Mouse (Mus musculus) kidney, embryonic 15.5 days (tissue): ENCODE measurements around the gene Atrnl1. TPM values are rescaled to one million over a fixed set of nuclear protein-coding genes. Genes with fewer than 3 reads are reported as not detected.
"Not testable (repeated sequence)": the region's sequence is repeated elsewhere in the genome, so short reads cannot be mapped to it uniquely, and the experiment has no call there.

Experiments
- ATAC-seq: fragments of 200-750 bp; cut with Nextera tagmentation; replicated peaks from 2 replicates; pipeline ENCODE4 v1.8.0; 2017; ENCODE audit warnings: moderate TSS enrichment; ENCODE audit not compliant: low FRiP score
- H3K27ac ChIP-seq: fragments of 300-500 bp; sonication (generic); 2 replicates; pipeline ENCODE4 v1.5.1; 2015; ENCODE audit warnings: mild to moderate bottlenecking, inconsistent platforms
- H3K27me3 ChIP-seq: fragments of 300-500 bp; sonication (generic); 2 replicates; pipeline ENCODE4 v1.6.1; 2015; ENCODE audit warnings: inconsistent platforms
- H3K36me3 ChIP-seq: fragments of 300-500 bp; sonication (generic); 2 replicates; pipeline ENCODE4 v1.6.1; 2015; ENCODE audit warnings: inconsistent platforms
- H3K4me1 ChIP-seq: fragments of 300-500 bp; sonication (generic); 2 replicates; pipeline ENCODE4 v1.6.1; 2015; ENCODE audit warnings: inconsistent platforms
- H3K4me2 ChIP-seq: fragments of 300-500 bp; sonication (generic); 2 replicates; pipeline ENCODE4 v1.6.1; 2015; ENCODE audit warnings: moderate library complexity, mild to moderate bottlenecking, inconsistent platforms
- H3K4me3 ChIP-seq: fragments of 300-500 bp; sonication (generic); replicated peaks from 2 replicates; pipeline ENCODE4 v1.5.1; 2015; ENCODE audit warnings: mild to moderate bottlenecking, inconsistent platforms
- H3K9ac ChIP-seq: fragments of 300-500 bp; sonication (generic); 2 replicates; pipeline ENCODE4 v1.6.1; 2015; ENCODE audit warnings: mild to moderate bottlenecking, inconsistent platforms
- H3K9me3 ChIP-seq: fragments of 300-500 bp; sonication (generic); replicated peaks from 2 replicates; pipeline ENCODE4 v1.6.1; 2016; ENCODE audit warnings: inconsistent platforms
- WGBS: fragments of 180-500 bp; shearing (Covaris S2); methylation state at CpG from one replicate; pipeline ENCODE4 v1.1.7; 2015; ENCODE audit warnings: mixed read lengths; 5-methylcytosine and 5-hydroxymethylcytosine counted together
- polyA plus RNA-seq: library from polyadenylated mRNA; unstranded; fragments of >200 nt; fragmentation: Nextera tagmentation; extraction: Ambion mirVana; gene quantifications from 2 replicates; pipeline ENCODE4 v1.2.1, GENCODE M21; 2015

Gene Atrnl1
- polyA plus RNA-seq, 1 experiment from 2014 or later = 9.2 TPM

DNA sequence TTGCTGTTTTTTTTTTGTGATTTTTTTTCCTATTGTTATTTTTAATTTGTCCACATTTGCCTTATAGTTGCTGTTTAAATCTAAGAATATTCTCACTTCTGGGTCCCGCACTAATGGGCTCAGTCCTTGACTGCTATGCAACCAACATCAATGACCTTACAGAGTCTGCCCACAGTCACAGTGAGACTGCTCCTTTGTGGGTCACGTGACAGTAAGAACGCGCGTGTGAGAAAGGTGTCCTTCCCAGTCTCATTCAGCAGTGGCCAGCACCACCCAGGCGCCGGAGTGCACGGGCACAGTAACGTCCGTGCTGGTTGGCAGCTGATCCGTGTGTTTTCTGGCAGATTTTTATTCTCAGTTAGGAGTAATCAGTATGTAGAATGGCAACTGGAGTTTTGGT is 44.7 kb downstream of the Atrnl1 start:
- WGBS = 93% methylated on average over 11 of the region's 11 CpGs
- H3K4me1 ChIP-seq = peaks cover 15% of the 10 kb centered on the region
- no peak overlapping the region for H3K4me2 ChIP-seq
- H3K9ac ChIP-seq = no peak overlapping the region
- H3K27ac ChIP-seq = no peak overlapping the region
- no peaks in the 10 kb centered on the region for H3K9me3 ChIP-seq
- H3K36me3 ChIP-seq = peaks cover 49% of the 10 kb centered on the region
- no peak for ATAC-seq
- no peak overlapping the region for H3K4me3 ChIP-seq
- H3K27me3 ChIP-seq = no peaks in the 10 kb centered on the region

DNA sequence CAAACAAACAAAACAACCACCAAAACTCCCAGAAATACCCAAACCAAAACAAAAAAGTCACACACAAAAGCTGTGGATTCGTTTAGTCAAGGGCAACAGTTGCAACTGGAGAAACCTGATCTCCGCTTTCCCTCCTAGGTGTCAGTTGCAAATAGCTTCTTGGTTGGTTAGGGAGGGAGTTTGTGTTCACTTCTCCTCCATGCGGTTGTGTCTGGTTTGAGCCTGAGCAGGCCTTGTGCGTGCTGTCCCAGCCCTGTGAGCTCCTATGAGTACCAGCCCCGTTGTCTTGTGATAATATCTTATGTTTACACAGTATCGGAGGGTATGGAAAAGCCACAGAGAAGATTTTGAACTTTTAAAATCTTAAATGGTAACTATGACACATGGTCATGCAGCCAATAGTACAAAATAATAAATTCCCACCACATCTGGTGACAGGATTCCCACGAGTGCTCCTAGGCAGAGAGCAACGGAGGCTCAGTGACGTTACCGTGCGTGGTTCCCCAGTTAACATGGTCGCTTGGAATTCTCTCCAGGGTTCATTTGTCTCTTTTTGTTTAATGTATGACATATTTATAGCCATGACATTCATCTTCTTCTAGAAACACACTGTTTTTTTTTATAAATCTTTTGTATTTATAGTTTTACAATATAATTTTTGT is 46.7 kb downstream of the Atrnl1 start:
- Histone ChIP-seq H3K4me3 (no peak overlapping the region), H3K9ac (no peak overlapping the region), H3K9me3 (no peaks in the 10 kb centered on the region)

DNA sequence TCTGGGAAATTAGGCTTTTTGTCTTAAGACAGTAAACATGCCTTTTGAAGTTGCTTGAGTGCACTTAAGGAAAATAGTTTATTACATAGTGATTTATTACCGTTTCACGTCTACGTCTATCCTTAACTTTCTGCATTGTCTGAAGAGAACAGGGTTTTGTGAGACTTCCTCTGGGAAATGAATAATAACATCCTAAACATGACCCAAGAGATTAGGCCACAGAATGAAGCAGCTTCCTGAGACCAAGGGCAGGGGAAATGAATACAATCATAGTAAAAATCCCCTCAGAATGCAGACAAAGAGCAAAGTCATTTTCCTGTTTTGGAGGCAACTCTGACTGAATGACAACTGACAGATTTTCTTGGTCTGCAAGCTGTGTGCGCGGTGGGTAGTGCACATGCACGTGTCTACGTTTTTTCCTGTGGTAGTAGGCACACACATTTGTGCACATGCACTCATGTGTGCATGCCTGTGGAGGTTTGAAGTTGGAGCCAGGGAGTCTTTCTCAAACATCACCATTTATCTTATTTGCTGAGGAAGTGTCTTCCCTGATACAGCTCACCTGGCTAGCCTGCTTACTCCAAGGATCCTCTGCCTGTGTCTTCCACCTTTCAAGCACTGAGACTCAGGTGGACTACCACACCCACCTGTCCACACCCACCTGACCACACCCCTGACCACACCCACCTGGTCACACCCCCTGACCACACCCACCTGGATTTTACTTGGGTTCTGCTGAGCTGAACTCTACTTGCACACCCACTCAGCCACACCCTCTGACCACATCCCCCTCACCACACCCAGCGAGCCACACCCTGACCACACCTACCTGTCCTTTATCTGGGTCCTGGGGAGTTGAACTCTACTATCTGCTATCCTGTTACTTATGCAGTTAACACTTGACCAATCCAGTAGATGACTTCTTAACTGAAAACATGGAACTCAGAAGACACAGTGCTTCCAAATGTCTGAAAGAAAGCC is 47.6 kb downstream of the Atrnl1 start:
- Histone ChIP-seq H3K9ac (no peak overlapping the region), H3K27ac (peak overlapping the region; percentile 56), H3K4me2 (no peak overlapping the region), H3K4me1 (peaks cover 15% of the 10 kb centered on the region), H3K27me3 (no peaks in the 10 kb centered on the region), H3K9me3 (no peaks in the 10 kb centered on the region), H3K36me3 (peaks cover 47% of the 10 kb centered on the region), H3K4me3 (no peak overlapping the region)
- ATAC-seq = no peak
- WGBS = 61% methylated on average over 8 of the region's 8 CpGs

More for the DNA sequence above, 46.7 kb downstream of the Atrnl1 start:
- WGBS = 22% methylated on average over 12 of the region's 12 CpGs
- H3K36me3 ChIP-seq = peaks cover 47% of the 10 kb centered on the region
- ATAC-seq = peak; percentile 84
- peaks cover 15% of the 10 kb centered on the region for H3K4me1 ChIP-seq
- H3K27ac ChIP-seq = peak overlapping the region; percentile 50
- H3K27me3 ChIP-seq = no peaks in the 10 kb centered on the region
- no peak overlapping the region for H3K4me2 ChIP-seq

DNA sequence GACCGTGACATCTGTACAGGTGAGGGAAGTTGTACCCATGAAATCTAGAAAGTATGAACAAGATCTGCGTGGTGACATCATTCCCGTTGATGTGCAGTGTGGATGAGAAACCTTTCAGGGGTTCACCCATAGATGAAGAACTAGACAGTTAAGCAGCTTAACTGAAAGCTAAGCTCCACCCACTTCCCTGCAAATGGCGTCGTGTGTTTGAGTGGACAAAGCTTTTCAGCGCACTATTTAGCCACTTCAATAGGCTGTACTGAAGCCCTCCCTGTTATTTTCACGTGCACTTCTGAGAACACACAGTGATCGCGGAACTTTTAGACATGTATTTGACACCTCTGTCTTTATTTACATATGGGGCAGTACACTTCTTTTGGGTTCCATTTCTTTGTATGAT is 56.2 kb downstream of the Atrnl1 start:
- Histone ChIP-seq H3K36me3 (peaks cover 38% of the 10 kb centered on the region), H3K4me2 (no peak overlapping the region), H3K4me3 (no peak overlapping the region), H3K9me3 (no peaks in the 10 kb centered on the region), H3K27ac (no peak overlapping the region), H3K27me3 (no peaks in the 10 kb centered on the region), H3K4me1 (no peaks in the 10 kb centered on the region), H3K9ac (no peak overlapping the region)
- ATAC-seq = no peak
- 85% methylated on average over 9 of the region's 9 CpGs for WGBS

DNA sequence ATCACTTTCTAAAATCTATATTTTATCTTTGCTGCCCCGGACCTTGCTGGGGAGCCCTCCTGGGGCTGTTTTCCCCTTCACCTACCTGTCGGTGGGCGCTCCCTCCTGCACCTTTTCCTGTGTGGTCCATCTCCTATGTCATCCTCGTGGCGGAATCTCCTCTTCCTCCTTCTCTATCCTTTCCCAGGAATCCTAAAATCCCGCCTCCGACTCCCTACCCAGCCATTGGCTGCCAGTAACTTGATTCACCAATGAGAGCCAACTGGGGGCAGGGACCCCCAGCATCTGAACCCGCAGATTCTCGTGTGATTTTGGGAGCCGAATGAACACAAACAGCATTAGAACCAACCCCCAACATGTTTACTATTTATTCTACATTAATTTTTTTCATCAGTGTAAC is 57.1 kb downstream of the Atrnl1 start:
- no peaks in the 10 kb centered on the region for H3K27me3 ChIP-seq
- WGBS = 89% methylated on average over 10 of the region's 10 CpGs
- ATAC-seq = no peak

DNA sequence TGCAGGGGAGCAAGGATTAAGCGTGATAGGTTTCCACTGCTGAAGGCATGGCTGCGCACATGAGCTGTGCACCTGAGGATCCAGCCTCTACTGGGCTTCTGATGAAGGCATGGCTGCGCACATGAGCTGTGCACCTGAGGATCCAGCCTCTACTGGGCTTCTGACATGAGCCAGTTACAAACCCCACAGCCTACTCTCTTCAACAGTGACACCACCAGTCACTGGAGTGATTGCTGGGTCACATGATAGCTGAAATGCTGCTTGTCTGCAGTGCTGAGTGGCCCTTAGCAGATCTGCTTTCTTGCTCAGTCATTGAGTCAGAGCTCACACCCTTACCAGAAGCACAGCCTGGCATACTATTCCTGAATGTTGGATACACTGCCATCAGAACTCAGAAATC is 68.6 kb downstream of the Atrnl1 start:
- H3K4me2 ChIP-seq = no peak overlapping the region
- H3K27ac ChIP-seq = no peak overlapping the region
- H3K4me1 ChIP-seq = 0 out of 2 replicates have a peak, but pooled peaks cover 3% of the 10 kb centered on the region
- peaks cover 8% of the 10 kb centered on the region for H3K36me3 ChIP-seq
- ATAC-seq = no peak
- no peaks in the 10 kb centered on the region for H3K9me3 ChIP-seq
- no peaks in the 10 kb centered on the region for H3K27me3 ChIP-seq
- H3K9ac ChIP-seq = no peak overlapping the region
- 93% methylated on average over 3 of the region's 3 CpGs for WGBS
- no peak overlapping the region for H3K4me3 ChIP-seq

More for the DNA sequence above, 57.1 kb downstream of the Atrnl1 start:
- Histone ChIP-seq H3K27ac (no peak overlapping the region), H3K4me3 (no peak overlapping the region), H3K36me3 (peaks cover 38% of the 10 kb centered on the region), H3K9me3 (no peaks in the 10 kb centered on the region), H3K4me1 (no peaks in the 10 kb centered on the region), H3K9ac (no peak overlapping the region), H3K4me2 (no peak overlapping the region)

DNA sequence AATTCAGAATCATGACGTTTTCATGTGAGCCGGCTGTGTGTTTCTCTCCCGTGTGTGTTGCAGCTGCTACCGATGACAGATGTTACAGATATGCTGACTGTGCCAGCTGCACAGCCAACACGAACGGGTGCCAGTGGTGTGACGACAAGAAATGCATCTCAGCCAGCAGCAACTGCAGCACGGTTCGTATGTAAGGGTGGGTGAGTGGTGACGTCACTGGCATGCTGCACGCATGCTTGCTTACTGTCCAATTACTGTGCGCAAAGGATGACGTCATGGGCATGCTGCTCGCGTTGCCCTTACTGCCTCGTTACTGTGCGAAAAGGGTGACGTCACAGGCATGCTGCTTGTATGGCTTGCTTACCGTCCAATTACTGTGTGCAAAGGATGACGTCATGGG is 75.8 kb downstream of the Atrnl1 start:
- ATAC-seq = no peak
- H3K27me3 ChIP-seq = no peaks in the 10 kb centered on the region
- H3K4me1 ChIP-seq = no peaks in the 10 kb centered on the region
- no peaks in the 10 kb centered on the region for H3K9me3 ChIP-seq
- H3K27ac ChIP-seq = no peak overlapping the region
- no peak overlapping the region for H3K4me3 ChIP-seq
- WGBS = 91% methylated on average over 20 of the region's 20 CpGs
- H3K36me3 ChIP-seq = peaks cover 18% of the 10 kb centered on the region
- no peak overlapping the region for H3K4me2 ChIP-seq
- H3K9ac ChIP-seq = no peak overlapping the region

DNA sequence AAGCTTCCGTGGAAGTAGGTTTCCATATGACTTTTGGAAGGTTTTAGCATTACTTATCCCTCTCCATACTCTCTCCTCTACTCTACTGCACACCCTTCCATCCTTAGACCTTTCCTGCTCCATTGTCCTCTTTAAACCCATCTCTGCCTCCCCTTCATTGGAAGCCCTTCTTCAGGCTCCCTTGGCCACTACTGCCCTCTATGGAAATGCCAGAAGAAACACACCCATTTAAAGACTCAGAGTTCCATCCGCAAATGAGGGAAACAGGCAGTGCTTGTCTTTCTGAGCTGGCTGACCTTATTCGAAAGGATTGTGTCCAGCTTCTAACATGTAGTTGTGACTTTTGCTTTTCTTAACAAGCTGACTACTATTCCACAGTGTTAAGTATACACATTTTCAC is 81.7 kb downstream of the Atrnl1 start:
- WGBS = 85% methylated on average over 3 of the region's 3 CpGs

DNA sequence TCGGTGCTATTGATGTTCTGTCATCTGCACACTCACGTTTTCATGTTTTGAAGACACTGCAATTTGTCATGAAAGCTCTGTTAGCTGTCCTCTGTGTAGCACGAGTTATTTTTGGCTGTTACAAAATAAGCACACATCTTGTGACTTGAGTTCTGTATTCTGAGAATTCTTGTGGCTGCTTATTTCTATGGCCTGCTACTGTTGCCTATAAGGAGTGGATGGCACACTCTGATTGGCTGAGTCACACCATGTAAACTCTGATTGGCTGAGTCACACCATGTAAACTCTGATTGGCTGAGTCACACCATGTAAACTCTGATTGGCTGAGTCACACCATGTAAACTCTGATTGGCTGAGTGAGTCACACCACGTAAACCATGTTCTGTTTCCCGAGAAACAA is 85.9 kb downstream of the Atrnl1 start:
- WGBS = 85% methylated on average over 5 of the region's 5 CpGs
- peaks cover 37% of the 10 kb centered on the region for H3K36me3 ChIP-seq

More for the DNA sequence above, 81.7 kb downstream of the Atrnl1 start:
- Histone ChIP-seq H3K36me3 (peaks cover 28% of the 10 kb centered on the region), H3K9ac (no peak overlapping the region), H3K27ac (no peak overlapping the region), H3K4me2 (no peak overlapping the region), H3K9me3 (no peaks in the 10 kb centered on the region), H3K27me3 (no peaks in the 10 kb centered on the region), H3K4me1 (no peaks in the 10 kb centered on the region), H3K4me3 (no peak overlapping the region)
- no peak for ATAC-seq

DNA sequence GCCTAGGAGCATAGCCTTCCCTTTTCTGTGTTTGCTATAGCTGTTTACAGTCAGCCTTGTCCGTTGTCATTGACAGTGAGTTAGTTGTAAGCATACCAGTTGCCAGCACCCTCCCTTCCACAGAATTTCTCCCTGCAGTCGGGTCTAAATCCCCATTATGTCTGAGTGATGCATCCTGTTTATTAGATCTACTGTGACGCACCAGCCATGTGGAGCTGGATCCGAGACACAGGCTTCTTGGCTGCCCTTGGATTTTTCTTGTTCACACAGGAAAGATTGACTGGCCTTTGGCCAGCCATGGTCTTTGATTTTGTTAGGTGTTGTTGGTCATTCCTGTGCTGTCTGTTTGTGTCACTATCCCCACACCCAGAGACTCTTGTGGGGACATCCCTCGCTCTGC is 102.3 kb downstream of the Atrnl1 start:
- Histone ChIP-seq H3K9me3 (no peaks in the 10 kb centered on the region), H3K4me2 (no peak overlapping the region), H3K27ac (no peak overlapping the region), H3K27me3 (no peaks in the 10 kb centered on the region), H3K36me3 (peaks cover 41% of the 10 kb centered on the region), H3K9ac (no peak overlapping the region), H3K4me1 (no peaks in the 10 kb centered on the region), H3K4me3 (no peak overlapping the region)
- no peak for ATAC-seq
- 71% methylated on average over 5 of the region's 5 CpGs for WGBS

More for the DNA sequence above, 85.9 kb downstream of the Atrnl1 start:
- H3K27me3 ChIP-seq, H3K9me3 ChIP-seq, H3K4me3 ChIP-seq, ATAC-seq, H3K9ac ChIP-seq, H3K4me2 ChIP-seq, H3K4me1 ChIP-seq, H3K27ac ChIP-seq: not testable (repeated sequence)

DNA sequence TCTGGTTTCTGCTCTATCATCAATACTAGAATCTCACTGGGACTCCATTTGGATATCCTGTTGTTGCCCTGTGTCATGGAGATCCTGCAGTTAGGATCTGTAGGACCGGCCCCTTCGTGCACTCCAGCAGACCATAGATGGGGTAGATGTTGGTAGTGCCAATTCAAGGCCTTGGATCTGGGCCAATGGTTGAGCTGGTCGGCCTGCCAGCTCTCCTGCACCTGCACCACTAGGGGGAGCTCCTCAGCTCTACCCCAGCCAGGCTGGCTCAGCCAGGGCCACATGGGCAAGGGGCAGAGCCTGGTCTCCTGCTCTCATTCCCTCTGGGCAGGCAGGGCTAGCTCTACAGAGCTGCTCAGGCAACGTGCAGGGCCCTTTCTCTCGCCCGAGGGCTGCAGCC is 114.1 kb downstream of the Atrnl1 start:
- no peaks in the 10 kb centered on the region for H3K9me3 ChIP-seq
- H3K27me3 ChIP-seq = no peaks in the 10 kb centered on the region
- no peak overlapping the region for H3K4me2 ChIP-seq
- H3K27ac ChIP-seq = no peak overlapping the region
- peaks cover 16% of the 10 kb centered on the region for H3K36me3 ChIP-seq
- no peak overlapping the region for H3K9ac ChIP-seq
- 89% methylated on average over 6 of the region's 6 CpGs for WGBS
- ATAC-seq = no peak
- H3K4me3 ChIP-seq = no peak overlapping the region
- no peaks in the 10 kb centered on the region for H3K4me1 ChIP-seq

DNA sequence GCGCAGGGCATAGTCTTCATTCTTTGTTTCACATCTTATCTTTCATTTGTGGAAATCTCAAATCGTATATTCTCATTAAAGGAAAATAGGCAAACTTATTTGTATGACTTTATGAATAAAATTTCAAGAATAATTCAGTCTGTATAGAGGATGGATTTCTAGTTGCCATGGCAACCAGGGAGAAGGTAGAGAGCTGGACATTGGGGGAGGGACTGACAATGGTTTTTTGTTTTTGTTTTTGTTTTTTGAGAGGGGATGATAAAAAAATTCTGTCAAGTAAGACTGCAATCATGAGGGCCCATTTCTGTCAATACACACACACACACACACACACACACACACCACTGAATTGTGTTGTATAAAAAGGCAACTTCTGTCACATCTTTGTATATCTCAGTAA is 114.5 kb downstream of the Atrnl1 start:
- WGBS = 97% methylated on average over 2 of the region's 2 CpGs

More for the DNA sequence above, 114.5 kb downstream of the Atrnl1 start:
- no peak overlapping the region for H3K9ac ChIP-seq
- no peaks in the 10 kb centered on the region for H3K4me1 ChIP-seq
- H3K27ac ChIP-seq = no peak overlapping the region
- H3K4me3 ChIP-seq = no peak overlapping the region
- H3K9me3 ChIP-seq = no peaks in the 10 kb centered on the region
- H3K27me3 ChIP-seq = no peaks in the 10 kb centered on the region
- H3K36me3 ChIP-seq = peaks cover 16% of the 10 kb centered on the region
- ATAC-seq = no peak
- H3K4me2 ChIP-seq = no peak overlapping the region
